Mouse (Mus musculus): Measurements from ENCODE around the gene Apba2. TPM values are rescaled to one million over a fixed set of nuclear protein-coding genes. Genes with fewer than 3 reads are reported as not detected.

Apba2 gene
- polyA plus RNA-seq, 2 experiments from 2014 or later, result not detected

GRCm38 (mm10) chr7:64662506-64662905 lies 161.0 kb downstream of the Apba2 start:
- ATAC-seq, result no peak

- no peak for ATAC-seq
Observed at GRCm38 (mm10) chr7:64663600-64663999, 162.1 kb downstream of the Apba2 start.

- ATAC-seq, result no peak
Observed at GRCm38 (mm10) chr7:64665120-64665519, 163.6 kb downstream of the Apba2 start.

- ATAC-seq, result no peak
Observed at GRCm38 (mm10) chr7:64665716-64666298, 164.3 kb downstream of the Apba2 start.

- no peak for ATAC-seq
Observed at GRCm38 (mm10) chr7:64667959-64668358, 166.5 kb downstream of the Apba2 start.

GRCm38 (mm10) chr7:64679771-64680479 lies 178.4 kb downstream of the Apba2 start:
- ATAC-seq, result no peak

- no peak for ATAC-seq
Observed at GRCm38 (mm10) chr7:64684893-64685292, 183.4 kb downstream of the Apba2 start.

- ATAC-seq, result no peak
Observed at GRCm38 (mm10) chr7:64688115-64688817, 186.8 kb downstream of the Apba2 start.

GRCm38 (mm10) chr7:64691831-64692230 lies 190.3 kb downstream of the Apba2 start:
- no peak for ATAC-seq

- no peak for ATAC-seq
Observed at GRCm38 (mm10) chr7:64694937-64695336, 193.4 kb downstream of the Apba2 start.

- ATAC-seq, result no peak
Observed at GRCm38 (mm10) chr7:64696521-64697281, 195.2 kb downstream of the Apba2 start.

- ATAC-seq, result no peak
Observed at GRCm38 (mm10) chr7:64697791-64698337, 196.4 kb downstream of the Apba2 start.

GRCm38 (mm10) chr7:64704060-64704595 lies 202.6 kb downstream of the Apba2 start:
- no peak for ATAC-seq

GRCm38 (mm10) chr7:64708176-64708575 lies 206.7 kb downstream of the Apba2 start:
- ATAC-seq, result no peak

- ATAC-seq, result no peak
Observed at GRCm38 (mm10) chr7:64709520-64710262, 208.2 kb downstream of the Apba2 start.

GRCm38 (mm10) chr7:64716286-64716685 lies 214.8 kb downstream of the Apba2 start:
- no peak for ATAC-seq

- ATAC-seq, result no peak
Observed at GRCm38 (mm10) chr7:64723313-64723712, 221.8 kb downstream of the Apba2 start.

- no peak for ATAC-seq
Observed at GRCm38 (mm10) chr7:64724409-64724808, 222.9 kb downstream of the Apba2 start.

GRCm38 (mm10) chr7:64725967-64726695 lies 224.6 kb downstream of the Apba2 start:
- ATAC-seq, result no peak

GRCm38 (mm10) chr7:64728181-64728591 lies 226.7 kb downstream of the Apba2 start:
- ATAC-seq, result no peak

GRCm38 (mm10) chr7:64728816-64729215 lies 227.3 kb downstream of the Apba2 start:
- no peak for ATAC-seq

Data from activated CD4-positive, CD25-positive, alpha-beta regulatory T cell, adult 4 months (primary cell).